Mouse (Mus musculus) intestine, embryonic 15.5 days (tissue): Measurements from ENCODE around the gene Cwf19l1. TPM values are rescaled to one million over a fixed set of nuclear protein-coding genes. Genes with fewer than 3 reads are reported as not detected.
"Not testable (repeated sequence)": the region's sequence is repeated elsewhere in the genome, so short reads cannot be mapped to it uniquely, and the experiment has no call there.

Experiments used
- ATAC-seq: fragments of 200-750 bp; cut with Nextera tagmentation; 2 replicates; pipeline ENCODE4 v1.8.0; 2017; ENCODE audit warnings: moderate TSS enrichment, moderate library complexity
- H3K27ac ChIP-seq: fragments of 300-500 bp; sonication (generic); 2 replicates; pipeline ENCODE4 v1.5.1; 2015; ENCODE audit warnings: mild to moderate bottlenecking, inconsistent platforms
- H3K27me3 ChIP-seq: fragments of 300-500 bp; sonication (generic); replicated peaks from 2 replicates; pipeline ENCODE4 v1.6.1; 2015; ENCODE audit warnings: inconsistent platforms
- H3K36me3 ChIP-seq: fragments of 300-500 bp; sonication (generic); 2 replicates; pipeline ENCODE4 v1.6.1; 2015; ENCODE audit warnings: inconsistent platforms
- H3K4me1 ChIP-seq: fragments of 300-500 bp; sonication (generic); replicated peaks from 2 replicates; pipeline ENCODE4 v1.6.1; 2015; ENCODE audit warnings: inconsistent platforms
- H3K4me2 ChIP-seq: fragments of 300-500 bp; sonication (generic); replicated peaks from 2 replicates; pipeline ENCODE4 v1.6.1; 2015; ENCODE audit warnings: mild to moderate bottlenecking, inconsistent platforms
- H3K4me3 ChIP-seq: fragments of 300-500 bp; sonication (generic); replicated peaks from 2 replicates; pipeline ENCODE4 v1.5.1; 2015; ENCODE audit warnings: inconsistent platforms
- H3K9ac ChIP-seq: fragments of 300-500 bp; sonication (generic); 2 replicates; pipeline ENCODE4 v1.6.1; 2015; ENCODE audit warnings: inconsistent platforms
- H3K9me3 ChIP-seq: fragments of 300-500 bp; sonication (generic); 2 replicates; pipeline ENCODE4 v1.6.1; 2016; ENCODE audit warnings: inconsistent platforms
- WGBS: fragments of 180-500 bp; shearing (Covaris S2); methylation state at CpG from one replicate; pipeline ENCODE4 v1.1.7; 2015; 5-methylcytosine and 5-hydroxymethylcytosine counted together
- polyA plus RNA-seq: library from polyadenylated mRNA; unstranded; fragments of >200 nt; fragmentation: Nextera tagmentation; extraction: Ambion mirVana; gene quantifications from 2 replicates; pipeline ENCODE4 v1.2.1, GENCODE M21; 2015

Gene Cwf19l1
- polyA plus RNA-seq, 1 experiment from 2014 or later, result 32.7 TPM

DNA sequence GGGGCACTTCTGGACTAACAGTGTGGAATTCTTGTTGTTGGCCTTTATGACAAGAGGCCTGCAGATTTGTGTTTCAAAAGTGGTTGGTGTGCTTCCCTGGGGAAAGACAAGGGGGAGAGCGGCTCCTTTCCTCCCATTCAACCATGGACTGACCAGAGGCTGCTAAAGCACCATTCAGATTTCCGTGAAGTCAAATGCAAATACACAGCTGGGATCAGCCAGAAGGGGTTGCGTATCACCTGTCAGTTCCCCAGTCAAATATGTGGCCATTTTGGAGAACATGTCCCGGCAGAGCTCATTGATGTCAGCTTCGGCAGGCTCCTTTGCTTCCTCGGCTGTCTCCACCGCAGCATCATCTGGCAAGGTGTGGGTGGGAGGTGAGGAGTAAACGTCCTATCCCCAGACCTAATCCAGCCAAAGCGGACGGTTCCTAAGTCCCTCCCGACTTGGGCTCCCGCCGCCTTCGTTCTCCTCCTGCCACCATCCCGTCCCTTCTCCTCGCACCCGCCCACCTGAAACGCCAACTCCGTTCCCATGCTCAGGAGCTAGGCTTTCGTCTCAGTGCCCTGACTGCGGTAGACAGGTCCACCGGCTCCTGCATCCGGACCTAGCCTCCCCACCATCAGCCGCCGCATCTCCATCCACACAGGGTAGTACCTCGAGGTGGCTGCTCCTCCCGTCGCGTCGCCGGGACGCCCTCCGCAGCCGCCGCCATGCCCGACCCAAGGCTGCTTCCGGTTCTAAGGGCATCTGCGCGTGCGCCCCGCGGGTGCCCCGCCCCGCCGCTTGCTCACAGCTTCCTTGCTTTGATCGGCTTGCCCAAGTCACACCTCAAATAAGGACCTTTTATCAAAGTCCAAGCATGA is 10.3 kb upstream of the Cwf19l1 start, which contains the start of gene Bloc1s2:
TSS of gene Bloc1s2 (minus strand) at position 745 of the 866 bp plus-strand sequence.
- no peaks in the 10 kb centered on the region for H3K9me3 ChIP-seq
- H3K4me2 ChIP-seq, result peak within 1 kb of the TSS; percentile 83
- H3K4me1 ChIP-seq, result peaks cover 7% of the 10 kb centered on the region; the same call in 1 of the 2 replicates
- H3K4me3 ChIP-seq, result peak within 1 kb of the TSS; percentile 76
- no peaks in the 10 kb centered on the region for H3K27me3 ChIP-seq
- H3K27ac ChIP-seq, result no peak within 1 kb of the TSS
- peaks cover 17% of the 10 kb centered on the region for H3K36me3 ChIP-seq
- WGBS, result 3% methylated on average over 46 of the region's 46 CpGs
- ATAC-seq, result peak; percentile 95
- peak within 1 kb of the TSS; percentile 76 for H3K9ac ChIP-seq

GRCm38 (mm10) chr19:44144366-44144765 is 8.7 kb upstream of the Cwf19l1 start:
- ATAC-seq, result no peak
- H3K36me3 ChIP-seq, result peaks cover 23% of the 10 kb centered on the region
- WGBS, result 82% methylated on average over 9 of the region's 9 CpGs

DNA sequence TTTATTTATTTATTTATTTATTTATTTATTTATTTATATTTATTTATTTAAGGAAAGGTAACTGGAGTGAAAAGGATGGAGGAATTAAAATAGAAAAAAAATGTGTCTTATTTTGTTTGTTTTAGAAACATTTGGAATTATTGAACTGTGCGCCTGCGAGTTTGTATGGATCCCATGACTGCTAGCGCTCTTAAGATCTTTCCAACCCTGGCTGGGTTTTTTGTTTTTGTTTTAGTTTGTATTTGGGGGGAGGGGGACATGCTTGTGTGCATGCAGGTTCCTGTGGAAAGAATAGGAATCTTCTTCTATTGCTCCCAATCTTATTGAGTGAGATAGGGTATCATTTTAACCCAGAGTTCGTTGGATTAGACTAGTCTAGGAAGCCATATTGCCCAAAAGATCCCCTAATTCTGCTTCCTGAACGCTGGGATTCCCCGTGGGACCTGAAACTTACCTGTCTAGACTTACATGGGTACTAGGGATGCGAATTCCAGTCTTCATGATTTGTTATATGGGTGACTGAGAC is 347 bp upstream of the Cwf19l1 start:
- Histone ChIP-seq H3K36me3 (peaks cover 11% of the 10 kb centered on the region), H3K9ac (no peak overlapping the region), H3K27me3 (no peaks in the 10 kb centered on the region), H3K4me1 (peaks cover 2% of the 10 kb centered on the region; the same call in 1 of the 2 replicates), H3K27ac (no peak overlapping the region), H3K9me3 (no peaks in the 10 kb centered on the region), H3K4me2 (peak overlapping the region; percentile 68), H3K4me3 (peak overlapping the region; percentile 16)
- 24% methylated on average over 7 of the region's 7 CpGs for WGBS
- 0 out of 2 replicates have a peak, but pooled peaks have one; percentile 30 for ATAC-seq

More at GRCm38 (mm10) chr19:44144366-44144765, 8.7 kb upstream of the Cwf19l1 start:
- H3K9ac ChIP-seq, result no peak overlapping the region
- H3K4me1 ChIP-seq, result peaks cover 7% of the 10 kb centered on the region; the same call in 1 of the 2 replicates
- H3K4me2 ChIP-seq, result no peak overlapping the region
- no peak overlapping the region for H3K4me3 ChIP-seq
- H3K9me3 ChIP-seq, result no peaks in the 10 kb centered on the region
- H3K27ac ChIP-seq, result no peak overlapping the region
- H3K27me3 ChIP-seq, result no peaks in the 10 kb centered on the region

DNA sequence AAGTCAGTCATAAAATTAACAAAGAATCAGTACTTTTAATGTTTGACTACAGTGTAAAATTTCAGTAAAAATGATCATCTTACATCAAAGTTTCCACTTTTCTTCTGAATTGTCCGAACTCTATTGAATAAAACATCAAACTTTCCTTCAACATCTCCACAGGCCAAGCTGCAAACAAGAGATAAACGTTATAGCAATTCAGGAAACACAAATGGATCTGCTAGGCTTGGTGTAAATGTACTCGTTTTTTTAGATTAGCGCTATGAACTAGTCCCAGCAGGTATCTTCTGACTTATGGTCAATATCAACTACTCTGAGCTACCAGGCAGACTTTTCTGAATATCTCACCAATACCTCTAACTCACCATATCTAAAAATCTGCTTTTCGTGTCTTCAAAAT is 2.8 kb downstream of the Cwf19l1 start:
- Histone ChIP-seq H3K4me1 (peaks cover 2% of the 10 kb centered on the region; the same call in 1 of the 2 replicates), H3K27me3 (no peaks in the 10 kb centered on the region), H3K36me3 (peaks cover 5% of the 10 kb centered on the region; the same call in 1 of the 2 replicates), H3K27ac (no peak overlapping the region), H3K4me2 (no peak overlapping the region), H3K9ac (no peak overlapping the region), H3K9me3 (no peaks in the 10 kb centered on the region), H3K4me3 (no peak overlapping the region)
- ATAC-seq, result no peak
- WGBS, result 89% methylated on average over 5 of the region's 5 CpGs

DNA sequence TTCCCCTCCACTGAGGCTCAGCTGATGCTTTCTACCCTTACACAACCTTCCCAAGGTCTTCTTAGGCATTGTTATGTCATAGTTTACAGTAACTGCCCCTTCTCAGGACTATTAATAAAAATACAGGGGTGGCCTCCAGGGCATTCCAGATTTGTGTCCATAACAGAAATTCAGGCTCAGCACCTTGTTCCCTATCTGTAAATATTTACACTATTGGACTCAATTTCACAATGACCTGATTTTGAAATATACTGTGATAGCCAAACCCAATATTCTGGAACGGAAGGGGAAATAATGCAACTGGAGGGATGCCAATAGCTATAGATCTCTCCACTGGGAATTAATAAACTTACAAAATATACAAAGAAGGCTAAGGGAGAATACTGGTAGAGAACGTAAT is 7.1 kb downstream of the Cwf19l1 start:
- Histone ChIP-seq H3K9ac (no peak overlapping the region), H3K4me1 (no peaks in the 10 kb centered on the region), H3K36me3 (peaks cover 16% of the 10 kb centered on the region), H3K9me3 (no peaks in the 10 kb centered on the region), H3K4me2 (no peak overlapping the region), H3K27me3 (no peaks in the 10 kb centered on the region), H3K27ac (no peak overlapping the region), H3K4me3 (no peak overlapping the region)
- 78% methylated on average over 2 of the region's 2 CpGs for WGBS
- no peak for ATAC-seq

DNA sequence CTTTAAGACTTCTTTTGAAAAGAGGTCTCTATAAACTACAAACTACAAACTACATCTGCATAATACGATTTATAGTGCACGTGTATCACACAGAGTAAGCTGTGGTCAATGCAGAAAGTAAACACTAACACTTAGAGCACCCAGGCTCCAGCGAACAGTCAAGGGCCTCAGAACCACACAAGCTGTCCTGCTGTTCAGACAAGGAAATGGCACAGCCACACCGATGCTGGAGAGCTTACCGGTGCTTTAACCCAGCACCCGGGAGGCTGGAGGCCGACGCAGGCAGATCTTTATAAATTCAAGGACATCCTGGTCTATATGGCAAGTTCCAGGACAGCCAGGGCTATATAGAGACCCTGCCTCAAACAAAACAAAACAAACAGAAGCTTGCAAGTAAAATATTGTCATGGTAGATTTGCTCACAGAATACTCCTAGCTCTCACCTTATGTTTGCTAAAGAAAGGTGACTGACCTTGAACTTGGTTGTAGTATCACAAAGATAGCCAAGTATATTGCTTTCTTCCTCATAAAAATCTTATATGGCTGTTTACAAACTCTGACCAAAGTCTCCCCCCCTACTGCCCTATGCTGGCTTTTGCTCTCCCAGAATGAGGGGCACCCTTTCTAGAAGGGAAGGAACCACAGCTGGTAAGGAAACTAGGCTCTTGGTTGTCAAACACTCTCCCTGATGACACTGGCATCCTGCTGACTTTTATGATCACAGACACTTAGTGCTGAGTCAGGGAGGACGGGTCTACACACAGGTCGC is 7.8 kb downstream of the Cwf19l1 start:
- H3K4me1 ChIP-seq, result no peaks in the 10 kb centered on the region
- no peak overlapping the region for H3K4me3 ChIP-seq
- ATAC-seq, result peak; percentile 74
- H3K9ac ChIP-seq, result no peak overlapping the region
- no peak overlapping the region for H3K4me2 ChIP-seq
- peaks cover 22% of the 10 kb centered on the region for H3K36me3 ChIP-seq
- no peaks in the 10 kb centered on the region for H3K9me3 ChIP-seq
- no peaks in the 10 kb centered on the region for H3K27me3 ChIP-seq
- 74% methylated on average over 10 of the region's 10 CpGs for WGBS
- no peak overlapping the region for H3K27ac ChIP-seq

DNA sequence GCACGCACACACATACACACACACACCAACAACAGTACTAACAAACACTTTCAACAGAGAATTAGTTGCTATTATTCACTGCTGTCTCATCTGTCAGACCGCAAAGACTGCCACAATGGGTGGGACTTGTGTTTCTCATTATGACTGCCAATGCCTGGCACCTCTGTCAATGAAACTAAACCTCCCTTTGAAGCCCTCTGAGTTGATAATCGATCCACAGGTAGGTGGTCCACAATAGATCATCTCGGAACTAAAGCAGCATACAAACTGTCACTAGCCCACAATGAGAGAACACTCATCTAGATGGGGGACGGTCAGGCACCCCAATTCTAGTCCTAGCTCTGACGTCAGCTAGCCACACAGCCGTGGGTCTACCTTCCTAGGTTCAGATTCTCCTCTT is 14.5 kb downstream of the Cwf19l1 start:
- Histone ChIP-seq H3K4me1 (no peaks in the 10 kb centered on the region), H3K4me3 (no peak overlapping the region), H3K27ac (no peak overlapping the region), H3K4me2 (no peak overlapping the region), H3K9me3 (no peaks in the 10 kb centered on the region), H3K36me3 (peaks cover 37% of the 10 kb centered on the region), H3K9ac (no peak overlapping the region), H3K27me3 (no peaks in the 10 kb centered on the region)
- ATAC-seq, result no peak
- 94% methylated on average over 7 of the region's 7 CpGs for WGBS

DNA sequence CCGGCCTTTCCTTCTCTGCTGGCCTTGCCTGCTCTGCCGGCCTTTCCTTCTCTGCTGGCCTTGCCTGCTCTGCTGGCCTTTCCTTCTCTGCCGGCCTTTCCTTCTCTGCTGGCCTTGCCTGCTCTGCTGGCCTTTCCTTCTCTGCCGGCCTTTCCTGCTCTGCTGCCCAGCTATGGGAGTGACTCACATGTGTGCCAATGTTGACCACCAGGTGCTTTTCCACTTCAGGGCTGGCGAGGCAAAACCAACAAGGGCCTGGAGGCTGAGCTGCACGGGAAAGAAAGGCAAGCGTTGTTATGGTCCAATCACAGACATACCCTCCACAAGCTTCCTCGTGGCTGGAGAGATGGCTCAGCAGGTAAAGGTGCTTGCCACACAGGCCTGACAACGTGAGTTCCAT is 15.0 kb downstream of the Cwf19l1 start:
- H3K27ac ChIP-seq, H3K4me3 ChIP-seq, H3K9ac ChIP-seq, H3K4me2 ChIP-seq, H3K4me1 ChIP-seq, ATAC-seq, H3K27me3 ChIP-seq, H3K9me3 ChIP-seq: not testable (repeated sequence)
- 95% methylated on average over 8 of the region's 9 CpGs for WGBS
- H3K36me3 ChIP-seq, result peaks cover 39% of the 10 kb centered on the region

- Histone ChIP-seq H3K9me3 (no peaks in the 10 kb centered on the region), H3K27ac (no peak overlapping the region), H3K27me3 (no peaks in the 10 kb centered on the region), H3K4me1 (no peaks in the 10 kb centered on the region), H3K9ac (no peak overlapping the region), H3K4me2 (no peak overlapping the region), H3K36me3 (peaks cover 41% of the 10 kb centered on the region), H3K4me3 (no peak overlapping the region)
- ATAC-seq, result no peak
Observed at GRCm38 (mm10) chr19:44117793-44118192, 17.9 kb downstream of the Cwf19l1 start.

DNA sequence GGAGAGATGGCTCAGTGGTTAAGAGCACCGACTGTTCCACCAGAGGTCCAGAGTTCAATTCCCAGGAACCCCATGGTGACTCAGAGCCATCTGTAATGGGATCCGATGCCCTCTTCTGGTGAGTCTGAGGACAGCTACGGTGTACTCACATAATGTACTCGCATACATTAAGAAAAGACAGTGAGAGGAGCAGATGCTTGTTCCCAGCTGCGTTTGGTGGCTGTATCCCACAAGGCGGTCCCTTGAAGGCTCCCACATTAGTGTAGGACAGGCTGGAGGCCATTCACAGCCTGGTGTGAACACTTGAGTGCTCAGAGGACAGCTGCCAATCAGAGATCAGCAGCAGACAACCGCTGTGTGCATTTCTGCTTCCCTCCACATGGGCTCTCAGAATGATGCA is 24.0 kb downstream of the Cwf19l1 start:
- Histone ChIP-seq H3K4me1 (no peaks in the 10 kb centered on the region), H3K27ac (no peak overlapping the region), H3K9ac (no peak overlapping the region), H3K4me2 (no peak overlapping the region), H3K9me3 (no peaks in the 10 kb centered on the region), H3K4me3 (no peak overlapping the region), H3K27me3 (no peaks in the 10 kb centered on the region), H3K36me3 (peaks cover 39% of the 10 kb centered on the region)
- no peak for ATAC-seq
- WGBS, result 68% methylated on average over 7 of the region's 7 CpGs

DNA sequence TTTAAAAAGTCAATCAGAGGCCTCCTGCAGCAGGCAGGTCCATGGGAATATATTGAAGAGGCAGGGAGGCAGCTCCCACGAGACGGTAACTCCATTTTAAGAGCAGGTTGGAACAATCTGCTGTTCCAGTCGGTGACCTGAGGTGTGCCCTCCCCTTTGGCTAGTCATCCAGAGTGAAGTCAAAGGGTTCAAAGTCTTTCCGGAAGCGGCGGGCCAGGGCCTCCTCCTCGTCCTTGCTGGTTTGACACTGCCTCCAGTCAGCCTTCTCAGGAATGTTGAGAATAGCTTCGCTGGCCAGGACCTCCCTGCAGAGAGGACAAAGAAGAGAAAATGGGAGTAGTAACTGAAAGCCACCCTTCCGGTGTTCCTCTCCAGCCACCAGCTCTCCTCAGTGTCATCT is 25.3 kb downstream of the Cwf19l1 start:
- Histone ChIP-seq H3K36me3 (peaks cover 35% of the 10 kb centered on the region), H3K9me3 (no peaks in the 10 kb centered on the region), H3K9ac (no peak overlapping the region), H3K27me3 (no peaks in the 10 kb centered on the region), H3K4me2 (no peak overlapping the region), H3K4me1 (0 out of 2 replicates have a peak, but pooled peaks cover under 1% of the 10 kb centered on the region), H3K27ac (no peak overlapping the region), H3K4me3 (no peak overlapping the region)
- 77% methylated on average over 9 of the region's 9 CpGs for WGBS
- ATAC-seq, result no peak

GRCm38 (mm10) chr19:44108996-44109395 is 26.7 kb downstream of the Cwf19l1 start:
- H3K9ac ChIP-seq, result no peak overlapping the region
- ATAC-seq, result no peak
- H3K27me3 ChIP-seq, result no peaks in the 10 kb centered on the region
- no peaks in the 10 kb centered on the region for H3K9me3 ChIP-seq
- H3K4me3 ChIP-seq, result no peak overlapping the region
- 0 out of 2 replicates have a peak, but pooled peaks cover 4% of the 10 kb centered on the region for H3K4me1 ChIP-seq
- H3K4me2 ChIP-seq, result no peak overlapping the region
- H3K27ac ChIP-seq, result no peak overlapping the region
- peaks cover 26% of the 10 kb centered on the region; the same call in 1 of the 2 replicates for H3K36me3 ChIP-seq
